Mouse (Mus musculus) cerebellum, adult 11 months (tissue): ENCODE data around the gene Ube2d3.
A peak's percentile ranks its signal among the peaks of the same experiment; 100 is the strongest.
"Not testable (repeated sequence)": the region's sequence is repeated elsewhere in the genome, so short reads cannot be mapped to it uniquely, and the experiment has no call there.

Experiments used
- DNase-seq: peaks from one replicate; pipeline ENCODE4 v3.0.0; 2022

The Ube2d3 gene

DNA sequence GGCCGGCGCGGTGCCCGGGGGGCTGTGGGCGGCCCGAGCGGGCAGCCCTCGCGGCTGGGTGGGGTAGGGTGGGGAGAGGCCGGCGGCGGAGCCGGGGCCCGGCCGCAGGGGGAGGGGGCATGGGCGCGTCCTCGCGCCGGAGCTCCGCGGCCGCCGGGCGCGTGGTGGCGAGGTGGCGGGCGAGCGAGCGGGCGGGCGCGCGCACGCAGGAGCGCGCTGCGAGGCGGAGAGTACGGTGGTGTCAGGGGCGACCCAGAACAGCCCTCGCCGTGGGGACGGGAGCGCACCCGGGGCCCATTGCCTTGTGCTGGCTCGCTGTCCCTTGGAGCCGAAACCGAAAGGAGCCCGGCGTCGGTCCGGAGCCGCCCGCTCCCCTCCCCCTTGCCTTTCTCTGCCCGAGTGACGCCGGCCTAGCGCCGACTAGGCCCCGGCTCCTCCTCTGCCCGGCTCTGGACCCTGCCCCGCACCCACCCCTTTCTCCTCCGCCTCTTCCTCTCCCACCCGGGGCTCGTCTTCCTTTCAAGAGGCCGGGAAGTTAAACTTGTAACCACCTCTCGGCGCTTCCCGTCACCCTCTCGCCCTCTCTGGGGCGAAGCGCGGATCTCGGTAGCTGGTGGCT is 1.1 kb downstream of the Ube2d3 start:
- peak; percentile 79 for DNase-seq

DNA sequence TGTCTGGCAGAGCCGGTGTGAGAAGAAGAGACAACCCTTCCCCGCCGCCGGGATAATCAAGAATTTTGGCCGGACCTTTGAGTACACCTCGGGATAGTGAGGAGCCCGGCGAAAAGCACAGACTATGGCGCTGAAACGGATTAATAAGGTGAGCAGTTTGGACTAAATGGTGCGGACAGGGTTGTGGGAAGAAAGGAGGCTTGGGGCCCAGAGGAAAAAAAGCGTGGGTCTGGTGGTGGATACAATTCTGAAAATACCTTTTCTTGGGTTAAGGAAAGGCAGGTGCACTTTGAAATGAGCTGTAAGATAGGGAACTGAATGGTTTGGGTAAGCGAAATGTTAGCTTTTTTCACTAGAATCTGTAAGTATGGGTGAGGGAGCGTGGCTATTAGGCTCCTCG is 1.7 kb downstream of the Ube2d3 start:
- DNase-seq, result no peak

DNA sequence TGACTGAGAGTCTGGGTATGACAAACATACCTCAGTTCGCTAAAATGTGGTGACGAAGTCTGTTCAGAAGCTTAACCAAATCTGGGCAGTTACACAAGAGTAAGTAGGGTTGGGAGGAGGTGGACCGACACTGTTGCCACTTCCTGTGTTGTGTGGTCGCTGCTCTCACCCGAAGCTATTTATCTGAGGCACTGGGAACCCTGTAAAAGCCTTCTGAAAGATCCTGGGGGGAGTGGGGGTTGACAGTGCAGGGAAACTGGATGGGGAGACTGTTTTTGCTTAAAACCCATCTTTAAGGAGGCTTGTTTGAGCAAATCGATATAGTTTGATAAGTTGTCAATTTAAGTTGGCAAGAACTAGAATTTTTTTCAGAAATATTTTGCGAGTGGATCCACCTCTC is 2.3 kb downstream of the Ube2d3 start:
- DNase-seq, result peak; percentile 15

DNA sequence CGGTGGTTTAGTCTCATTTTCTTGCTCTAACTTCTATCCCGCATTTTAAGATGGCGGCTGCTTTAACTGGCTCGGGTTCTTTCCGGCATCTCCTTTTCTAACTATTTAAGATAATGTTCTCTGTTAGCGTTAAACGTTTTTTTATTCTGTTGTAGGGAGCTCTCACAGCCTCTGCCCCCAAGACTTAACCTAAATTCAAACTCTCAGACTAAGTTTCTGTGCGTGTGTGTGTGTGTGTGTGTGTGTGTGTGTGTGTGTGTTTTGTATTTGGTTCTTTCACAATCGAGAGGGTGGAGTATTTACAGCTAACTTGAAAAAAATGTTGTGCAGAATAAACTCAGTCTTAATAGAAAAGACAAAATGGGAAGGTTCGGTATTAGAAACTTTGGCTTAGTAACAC is 2.7 kb downstream of the Ube2d3 start:
- no peak for DNase-seq

DNA sequence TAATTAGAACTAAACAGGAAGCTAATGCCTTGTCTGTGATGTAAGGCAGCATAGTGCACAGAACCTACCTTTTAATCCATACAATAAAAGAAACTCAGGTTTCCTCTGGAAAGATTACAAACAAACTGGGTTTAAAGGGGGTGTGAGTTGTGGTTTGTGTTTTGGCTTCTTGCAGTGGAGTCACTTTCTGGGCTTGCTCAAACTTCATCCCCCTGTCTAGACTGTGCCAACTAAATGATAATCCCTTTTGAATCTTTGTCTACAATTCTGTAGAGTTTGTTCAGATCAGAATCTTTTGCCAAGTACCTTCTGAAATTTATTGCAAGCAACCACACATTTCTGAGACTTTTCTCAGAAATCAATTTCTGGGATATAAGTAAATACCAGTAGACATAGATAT is 7.0 kb downstream of the Ube2d3 start:
- no peak for DNase-seq

DNA sequence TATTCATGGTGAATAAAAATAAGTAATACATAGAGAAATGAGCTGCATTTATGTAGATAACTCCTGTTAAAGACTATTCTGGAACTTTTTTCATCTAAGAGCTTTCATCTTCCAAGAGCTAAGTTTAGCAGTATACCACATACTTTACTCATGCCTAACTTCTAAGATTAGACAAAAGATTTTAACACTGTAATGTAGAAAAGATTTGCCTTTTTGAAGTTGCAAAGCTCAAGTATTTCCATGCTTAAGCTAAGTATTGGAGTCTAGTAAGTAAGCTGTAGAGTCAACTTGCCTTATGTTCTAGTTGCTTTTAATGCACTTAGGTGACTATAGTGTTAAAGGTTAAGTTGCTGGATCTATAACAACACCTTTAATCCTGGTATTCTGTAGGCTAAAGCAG is 21.0 kb downstream of the Ube2d3 start:
- DNase-seq, result no peak

DNA sequence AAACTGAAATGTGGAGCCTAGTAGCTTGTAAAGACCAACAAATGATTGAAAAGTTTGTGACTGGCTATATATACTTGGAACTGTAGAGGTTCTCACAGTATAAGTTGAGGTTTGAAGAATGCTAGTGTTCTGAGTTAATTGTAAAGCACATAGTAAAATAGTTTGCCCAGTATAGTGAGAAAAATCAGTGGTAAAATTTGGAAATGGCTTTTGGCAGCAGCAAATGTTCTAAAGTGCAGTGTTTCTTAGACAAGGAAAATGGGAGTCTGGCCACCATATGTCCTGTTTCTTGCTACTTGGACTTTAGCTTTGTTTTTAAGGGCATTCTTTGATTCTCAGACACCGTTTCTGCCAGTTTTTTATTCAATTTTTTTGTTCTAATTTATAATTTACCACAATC is 30.5 kb downstream of the Ube2d3 start:
- no peak for DNase-seq

DNA sequence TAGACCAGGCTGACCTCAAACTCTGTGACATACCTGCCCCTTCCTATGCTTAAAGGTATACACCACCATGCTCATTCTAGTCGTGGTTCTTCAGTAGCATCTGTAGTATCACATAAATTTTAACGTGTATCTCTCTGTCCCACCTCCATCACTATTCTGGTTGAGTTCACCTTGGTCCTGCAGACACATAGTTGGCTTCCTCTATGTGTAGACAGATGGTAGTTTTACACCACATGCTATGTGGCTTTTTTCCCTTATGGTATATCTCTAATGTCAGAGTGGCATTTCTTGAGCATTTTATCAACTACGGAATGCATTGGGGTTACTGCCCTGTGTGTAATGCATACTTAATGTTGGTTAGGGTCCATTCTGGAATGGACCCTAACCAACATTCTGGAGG is 31.2 kb downstream of the Ube2d3 start:
- no peak for DNase-seq

DNA sequence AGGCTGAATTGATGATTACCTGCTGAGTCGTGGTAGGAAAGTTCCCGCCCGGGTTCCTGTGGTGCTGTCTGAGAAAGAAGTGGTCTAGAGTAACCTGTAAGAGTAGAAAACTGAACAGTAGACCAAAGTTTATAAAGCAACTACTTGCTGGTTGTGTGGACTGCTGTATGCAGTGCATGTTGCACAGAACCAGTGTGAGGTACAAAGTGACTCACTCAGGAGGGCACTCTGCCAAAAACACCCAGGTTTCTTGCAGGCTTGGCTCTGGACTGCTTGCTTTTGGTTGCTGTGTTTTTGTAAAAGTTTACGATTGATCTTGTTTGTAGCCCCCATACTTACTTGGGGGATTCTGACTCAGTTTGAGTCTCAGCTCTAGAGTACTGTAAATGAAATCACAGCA is 32.0 kb downstream of the Ube2d3 start:
- DNase-seq, result peak; percentile 62

DNA sequence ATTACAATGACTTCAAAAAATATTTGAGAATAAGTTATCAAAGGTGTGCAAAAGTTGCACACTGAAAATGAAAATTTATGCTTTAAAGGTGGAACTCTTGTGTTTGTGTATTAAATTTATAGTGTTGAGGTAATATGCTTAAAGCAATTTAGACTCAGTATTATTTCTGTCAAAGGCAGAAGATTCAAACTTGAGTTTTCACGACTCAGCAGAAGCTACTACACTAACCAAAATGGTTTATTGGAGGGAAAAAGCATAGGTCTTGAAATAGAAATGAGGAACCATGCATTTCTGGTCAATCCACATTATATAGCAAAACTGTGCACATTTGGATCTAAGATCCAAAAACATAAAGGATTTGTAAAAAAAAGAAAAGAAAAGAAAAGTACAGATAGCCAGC is 32.9 kb downstream of the Ube2d3 start:
- DNase-seq, result no peak

DNA sequence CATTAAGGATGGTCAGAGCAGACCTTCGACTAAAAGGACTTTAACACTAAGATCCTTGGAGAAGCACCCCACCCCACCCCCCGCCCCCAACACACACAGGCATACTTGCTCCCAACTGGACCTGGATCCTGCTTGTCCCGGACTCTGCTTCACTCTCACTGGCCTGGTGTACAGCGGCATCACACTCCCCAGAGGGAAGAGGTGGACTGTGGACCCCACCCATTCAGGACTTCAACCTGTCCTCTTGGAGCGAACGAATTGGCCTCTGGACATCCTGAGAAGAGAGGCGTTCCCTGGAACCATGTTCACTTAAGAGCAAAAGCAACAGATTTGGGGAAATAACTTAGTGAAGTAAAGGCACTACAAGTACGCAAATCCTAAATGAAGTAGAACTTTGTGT is 37.1 kb downstream of the Ube2d3 start:
- DNase-seq, result no peak

DNA sequence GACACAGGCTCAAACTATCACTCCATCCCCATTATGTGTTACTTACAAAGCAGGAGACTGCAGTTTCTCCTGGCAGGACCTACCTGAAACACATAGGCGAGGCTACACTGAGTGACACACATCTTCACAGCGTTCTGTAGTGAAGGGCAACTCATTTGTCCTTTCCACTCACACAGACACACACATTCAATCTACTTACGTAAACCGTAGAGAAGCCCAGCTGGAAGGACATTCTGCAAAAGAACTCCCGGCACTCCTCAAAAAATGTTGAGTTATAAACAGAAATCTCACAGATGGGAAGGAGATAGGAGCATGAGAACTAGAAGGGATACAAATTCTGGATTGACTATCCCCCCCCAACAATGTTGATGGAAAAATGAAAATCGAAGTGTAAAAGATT is 38.3 kb downstream of the Ube2d3 start:
- no peak for DNase-seq

DNA sequence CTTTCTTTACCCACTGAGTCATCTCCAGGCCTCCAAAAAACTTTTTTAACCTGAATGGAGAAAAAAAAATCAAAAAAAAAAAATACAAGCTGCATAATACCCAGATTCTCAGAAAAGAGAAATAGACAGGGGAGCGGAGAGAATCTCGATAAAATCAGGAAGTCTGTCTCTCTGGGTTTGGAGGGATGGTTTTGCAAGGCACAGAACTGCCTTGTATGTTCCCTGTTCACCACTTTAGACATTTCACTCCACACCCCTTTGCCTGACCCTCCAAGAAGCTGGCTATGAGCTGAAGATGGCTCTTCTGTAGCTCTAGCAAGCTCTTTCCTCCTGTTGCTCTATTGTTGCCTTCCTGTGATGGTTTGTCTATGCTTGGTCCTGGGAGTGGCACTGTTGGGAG is 39.0 kb downstream of the Ube2d3 start:
- DNase-seq, result no peak

DNA sequence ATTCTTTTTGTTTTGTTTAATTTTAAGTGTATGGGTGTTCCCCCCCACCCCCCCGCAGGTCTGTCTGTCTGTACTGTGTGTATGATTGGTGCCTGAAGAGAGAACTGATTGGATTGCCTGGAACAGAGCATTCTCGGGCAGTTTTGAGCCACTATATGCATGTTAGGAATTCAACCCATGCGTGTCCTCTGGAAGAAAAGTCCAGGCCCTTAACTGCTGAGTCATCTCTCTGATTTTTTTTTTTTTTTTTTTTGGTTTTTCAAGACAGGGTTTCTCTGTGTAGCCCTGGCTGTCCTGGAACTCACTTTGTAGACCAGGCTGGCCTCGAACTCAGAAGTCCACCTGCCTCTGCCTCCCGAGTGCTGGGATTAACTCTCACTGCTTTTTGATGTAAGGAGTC is 41.1 kb downstream of the Ube2d3 start:
- DNase-seq, result not testable (repeated sequence)

DNA sequence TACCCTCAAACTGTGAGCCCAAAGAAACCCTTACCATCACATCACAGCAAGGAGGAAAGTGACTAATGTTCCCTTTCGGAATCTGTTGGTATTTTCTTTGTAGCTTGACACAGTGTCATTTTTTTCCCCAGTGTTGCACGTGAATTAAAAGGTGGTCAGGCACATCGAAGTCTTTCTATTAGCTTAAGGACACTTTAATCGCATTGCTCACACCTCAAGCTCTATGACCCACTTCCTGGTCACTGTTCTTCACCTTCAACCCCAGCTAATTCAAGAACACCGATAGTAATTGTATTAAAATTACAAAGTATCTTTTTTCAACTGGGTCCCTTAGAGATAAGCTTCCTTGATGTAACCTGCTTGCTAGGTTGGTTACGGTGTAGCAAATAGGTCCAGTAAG is 42.8 kb downstream of the Ube2d3 start:
- no peak for DNase-seq

DNA sequence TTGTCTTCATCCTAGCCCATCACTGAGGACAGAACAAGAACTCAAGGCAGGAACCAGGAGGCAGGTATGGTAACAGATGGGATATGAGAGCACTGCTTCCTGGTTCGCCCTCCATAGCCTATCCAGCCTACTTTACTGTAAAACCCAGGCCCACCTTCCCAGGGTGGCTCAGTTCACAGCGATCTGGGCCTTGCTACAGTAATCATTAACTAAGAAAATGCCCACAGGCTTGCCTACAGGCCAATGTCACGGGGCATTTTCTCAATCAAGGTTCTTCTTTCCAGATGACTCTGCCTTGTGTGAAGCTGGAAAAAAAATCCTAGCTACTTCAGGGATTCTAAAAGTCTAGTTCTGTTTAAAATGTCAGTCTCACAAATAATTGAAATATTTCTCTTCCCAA is 43.7 kb downstream of the Ube2d3 start:
- DNase-seq, result no peak

DNA sequence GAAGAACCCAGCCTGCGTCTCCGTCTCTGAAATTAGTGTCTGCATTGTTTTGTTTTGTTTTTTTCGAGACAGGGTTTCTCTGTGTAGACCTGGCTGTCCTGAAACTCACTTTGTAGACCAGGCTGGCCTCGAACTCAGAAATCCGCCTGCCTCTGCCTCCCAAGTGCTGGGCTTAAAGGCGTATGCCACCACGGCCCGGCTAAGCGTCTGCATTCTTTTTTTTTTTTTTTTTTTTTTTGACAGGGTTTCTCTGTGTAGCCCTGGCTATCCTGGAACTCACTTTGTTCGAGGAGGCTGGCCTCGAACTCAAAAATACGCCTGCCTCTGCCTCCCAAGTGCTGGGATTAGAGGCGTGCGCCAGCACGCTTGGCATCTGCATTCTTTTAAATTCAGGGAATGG is 46.7 kb downstream of the Ube2d3 start:
- DNase-seq, result not testable (repeated sequence)

DNA sequence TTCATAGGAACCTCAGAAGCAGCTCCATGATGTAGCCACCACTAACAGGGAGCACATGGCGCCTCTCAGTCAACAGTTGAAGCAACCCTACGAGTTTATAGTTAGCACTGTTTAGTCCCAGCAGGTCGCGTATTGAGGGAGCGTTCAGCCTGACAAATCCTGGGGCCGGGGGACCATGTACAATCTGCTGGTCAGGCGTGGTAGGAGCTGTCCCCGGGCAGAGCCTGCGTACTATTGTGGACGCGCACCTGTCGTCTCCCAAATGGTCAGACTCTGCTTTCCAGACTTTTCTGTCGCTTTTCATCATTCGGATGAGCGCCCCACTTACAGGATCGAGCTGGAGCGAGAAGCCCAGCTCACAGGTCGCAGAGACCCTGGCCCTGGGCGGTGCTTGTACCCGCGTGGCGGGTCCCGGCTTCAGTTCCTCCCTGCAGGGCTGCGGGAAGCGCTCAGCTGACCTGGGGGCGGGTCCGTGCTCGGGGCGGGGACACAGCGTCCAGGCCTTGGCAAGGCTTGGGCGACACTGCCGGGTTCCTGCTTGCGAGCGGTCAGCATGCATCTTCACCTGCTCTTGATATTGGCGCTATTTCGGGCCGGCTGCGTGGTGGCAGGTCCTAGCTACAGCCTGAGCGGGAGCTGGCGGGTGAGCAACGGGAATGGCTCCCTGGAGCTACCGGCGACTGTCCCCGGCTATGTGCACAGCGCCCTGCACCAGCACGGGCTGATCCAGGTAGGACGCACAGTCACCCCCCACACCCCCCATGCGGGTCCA is 47.4 kb downstream of the Ube2d3 start, which contains the start of gene Manba:
Gene Manba, plus strand, starts transcription at position 484 of the 772 bp plus-strand sequence.
- peak; percentile 77 for DNase-seq

DNA sequence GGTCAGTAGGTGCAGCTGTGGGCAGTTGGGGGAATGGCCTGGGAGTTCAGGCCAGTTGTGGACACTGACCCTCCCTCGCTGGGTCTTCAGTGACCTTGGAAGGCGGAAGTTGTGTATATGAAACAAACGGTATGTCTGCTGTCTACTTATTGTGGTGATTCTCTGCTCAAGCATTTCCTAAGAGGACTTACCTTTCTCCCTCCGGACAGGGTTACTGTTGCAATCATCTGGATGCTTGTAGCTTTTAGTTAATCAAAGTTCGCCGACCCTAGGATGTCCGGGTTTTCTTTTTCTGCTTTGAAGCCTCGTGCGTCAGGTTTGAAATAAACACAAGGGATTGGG is 47.9 kb downstream of the Ube2d3 start:
- DNase-seq, result no peak

DNA sequence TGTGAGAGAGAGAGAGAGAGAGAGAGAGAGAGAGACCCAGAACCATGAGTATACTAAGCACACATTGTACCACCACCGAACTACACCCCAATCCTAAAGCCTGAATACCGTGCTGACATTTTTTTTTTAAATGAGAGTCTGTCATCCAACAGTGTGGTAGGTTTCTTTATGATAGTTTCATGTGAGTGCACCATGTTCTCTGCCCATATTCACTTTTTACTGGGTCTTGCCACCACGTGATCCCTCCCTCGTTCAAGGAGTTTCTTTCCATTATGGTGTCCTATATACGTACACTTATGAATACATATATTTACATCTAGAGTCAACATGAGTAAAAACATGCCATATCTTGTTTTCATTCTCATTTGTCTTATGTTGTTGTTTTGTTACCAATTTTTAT is 48.4 kb downstream of the Ube2d3 start:
- DNase-seq, result no peak

DNA sequence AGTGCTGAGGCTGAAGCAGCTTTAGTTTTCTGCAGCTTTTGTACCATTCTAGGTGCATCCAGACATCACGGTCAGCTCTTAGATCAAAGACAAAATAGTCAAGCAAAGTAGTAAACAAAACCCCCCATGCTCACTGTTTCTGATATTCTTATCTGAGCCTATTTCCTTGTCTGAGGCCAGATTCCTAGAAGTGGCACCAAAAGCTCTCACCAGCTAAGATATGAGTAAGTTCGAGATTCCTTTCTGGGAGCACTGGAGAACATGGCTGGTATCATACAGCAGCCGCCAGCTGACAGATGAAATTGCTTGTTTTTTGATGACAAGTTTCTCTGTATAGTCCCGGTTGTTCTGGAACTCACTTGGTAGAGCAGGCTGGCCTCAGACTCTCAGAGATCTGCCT is 49.9 kb downstream of the Ube2d3 start:
- no peak for DNase-seq

DNA sequence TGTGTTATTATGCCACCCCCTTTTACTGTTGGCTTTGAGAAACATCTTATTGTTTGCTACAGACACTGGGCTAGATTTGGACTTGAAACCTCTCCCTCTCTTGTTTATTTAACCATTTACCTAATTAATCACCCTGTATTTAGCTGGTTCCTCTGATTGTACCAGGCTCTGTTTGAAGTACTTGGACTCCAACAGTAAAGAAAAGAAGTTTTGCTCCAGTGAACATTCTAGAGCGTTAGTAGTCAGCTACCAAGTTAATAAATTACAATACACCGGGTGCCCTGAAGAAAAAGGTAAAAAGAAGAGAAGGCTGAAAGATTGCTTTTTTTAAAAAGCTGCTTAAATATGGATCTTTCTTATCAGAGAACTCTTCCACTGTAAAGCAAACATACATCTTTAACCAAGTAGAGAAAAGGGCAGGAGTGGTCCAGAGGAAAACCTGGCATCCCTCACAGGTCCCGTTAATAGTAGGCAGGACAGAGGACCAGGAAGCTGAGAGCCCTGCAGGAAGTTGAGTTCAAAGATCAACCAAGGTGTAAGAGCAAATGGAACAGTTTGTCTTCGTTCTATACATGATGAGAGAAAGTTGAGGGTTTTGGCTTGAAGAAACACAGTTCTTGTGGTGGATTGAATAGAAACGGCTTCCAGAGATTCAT is 52.0 kb downstream of the Ube2d3 start:
- DNase-seq, result no peak

DNA sequence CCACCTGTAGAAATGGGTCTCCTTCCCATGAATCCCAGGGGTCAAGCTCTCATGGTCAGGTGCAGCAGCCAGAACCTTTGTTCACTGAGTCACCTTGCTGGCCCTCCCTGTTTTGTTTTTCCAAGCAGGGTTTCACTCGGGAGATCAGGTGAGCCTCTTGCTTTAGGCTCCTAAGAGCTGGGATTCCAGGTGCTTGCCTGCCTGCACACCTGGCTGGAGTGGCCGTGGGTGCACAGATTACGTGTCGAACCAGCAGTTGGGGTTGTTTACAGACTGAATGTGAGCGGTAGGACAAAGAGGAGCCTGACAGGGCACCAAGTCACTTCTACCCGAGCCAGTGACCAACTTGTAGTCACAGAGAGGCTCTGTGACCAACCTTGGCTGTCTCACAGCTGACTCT is 53.2 kb downstream of the Ube2d3 start:
- no peak for DNase-seq

DNA sequence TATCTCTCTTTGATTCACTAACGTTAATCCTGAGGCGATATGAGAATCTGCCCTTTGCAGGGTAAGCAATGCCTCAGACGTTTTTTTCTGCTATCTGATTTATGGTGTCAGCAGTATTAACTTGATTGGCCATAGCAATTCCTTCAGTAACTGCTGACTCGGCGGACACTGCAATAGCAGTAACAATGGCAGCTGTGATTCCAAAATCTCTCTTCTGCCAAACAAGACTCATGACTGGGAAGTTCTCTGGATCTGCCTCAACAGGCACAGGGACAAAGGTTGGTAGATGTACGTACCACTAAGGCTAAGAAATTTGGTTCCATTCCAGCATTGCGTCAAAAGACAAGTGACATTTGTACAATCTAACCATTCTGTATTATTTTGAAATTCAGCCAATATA is 55.4 kb downstream of the Ube2d3 start:
- not testable (repeated sequence) for DNase-seq
